Mouse (Mus musculus): ENCODE measurements around the gene Gm37240. TPM values are rescaled to one million over a fixed set of nuclear protein-coding genes. Genes with fewer than 3 reads are reported as not detected.
A peak's percentile ranks its signal among the peaks of the same experiment; 100 is the strongest.

Gene Gm37240
- polyA plus RNA-seq, 1 experiment from 2014 or later = 1.1 TPM

DNA sequence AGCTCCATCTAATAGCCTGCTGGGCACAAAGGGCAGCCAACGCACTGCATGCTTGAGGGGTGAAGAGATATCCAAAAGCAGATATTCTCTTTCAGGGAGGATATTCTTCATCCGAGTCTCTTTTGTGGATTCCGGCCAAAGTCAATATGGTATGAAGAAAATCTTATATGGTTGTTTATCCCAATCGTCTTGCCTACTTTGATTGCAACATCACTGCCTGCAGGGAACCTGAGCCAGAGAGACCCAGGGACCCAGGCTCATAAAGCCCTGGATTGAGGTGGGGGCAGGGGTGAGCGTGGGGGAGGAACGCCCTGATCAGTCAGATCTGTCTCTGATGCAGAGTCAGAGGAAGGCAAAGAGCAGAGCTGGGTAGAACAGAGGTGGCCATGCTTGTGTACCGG lies 122.4 kb downstream of the Gm37240 start:
- peak; percentile 32; the same call in 1 of the 2 replicates for ATAC-seq
- Histone ChIP-seq H3K27me3 (replicated peaks; ENCODE audit: control insufficient read depth, insufficient read depth, low read length) (no peaks in the 10 kb centered on the region), H3K27ac (ENCODE audit: low read depth, low read length) (peak overlapping the region; percentile 44; the same call in 1 of the 2 replicates), H3K9me3 (replicated peaks; ENCODE audit: control insufficient read depth, low read length) (no peaks in the 10 kb centered on the region), H3K36me3 (ENCODE audit: control insufficient read depth, insufficient read depth, low read length) (no peaks in the 10 kb centered on the region), H3K4me1 (ENCODE audit: control insufficient read depth, insufficient read depth, low read length) (peaks cover 11% of the 10 kb centered on the region; the same call in 1 of the 2 replicates), H3K9ac (ENCODE audit: low read length) (no peak overlapping the region), H3K4me2 (ENCODE audit: low read length) (peak overlapping the region; percentile 32), H3K4me3 (ENCODE audit: low read depth, low read length) (no peak overlapping the region)
- 29% methylated on average over 7 of the region's 7 CpGs for WGBS
- DNase-seq (ENCODE audit: low spot score) = no peak

DNA sequence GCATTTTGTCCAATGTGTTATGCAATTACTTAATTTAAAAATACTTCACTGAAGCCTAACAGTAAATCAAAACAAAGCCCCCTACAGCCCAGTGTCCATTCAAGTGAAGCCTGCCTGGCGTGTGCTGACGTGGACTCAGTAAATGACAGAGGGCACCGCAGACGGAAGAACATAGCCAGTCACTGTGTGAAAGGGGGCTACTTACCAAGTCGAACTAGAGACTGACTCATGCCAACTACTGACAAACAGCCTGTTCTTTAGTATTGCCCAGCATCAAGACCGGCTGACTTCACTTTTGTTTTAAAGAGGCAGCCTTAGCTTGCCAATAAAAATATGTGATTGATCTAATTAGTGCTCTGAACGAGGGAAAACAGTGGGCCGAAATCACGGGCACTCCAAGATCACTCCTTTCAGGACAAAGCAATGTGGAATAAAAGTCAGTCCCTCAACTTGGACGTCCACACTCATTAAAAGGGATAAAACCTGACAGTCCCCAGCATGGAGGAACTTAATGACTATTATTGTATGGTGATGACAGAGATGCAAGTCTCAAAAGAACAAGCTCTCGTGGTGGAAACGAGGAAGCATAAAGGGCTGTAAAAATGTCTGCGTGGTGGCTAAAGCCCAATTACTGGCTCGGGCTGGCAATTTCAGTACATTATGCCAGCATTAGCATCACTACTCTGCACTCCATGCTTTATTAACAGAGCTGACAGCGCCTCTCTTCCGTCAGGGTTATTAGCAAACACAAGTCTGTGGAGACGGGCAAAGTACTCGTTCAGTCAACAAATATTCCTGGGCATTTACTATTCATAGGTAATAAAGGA lies 123.1 kb downstream of the Gm37240 start:
- no peak overlapping the region for H3K9ac ChIP-seq (ENCODE audit: low read length)
- H3K36me3 ChIP-seq (ENCODE audit: control insufficient read depth, insufficient read depth, low read length) = no peaks in the 10 kb centered on the region
- no peaks in the 10 kb centered on the region for H3K27me3 ChIP-seq (replicated peaks; ENCODE audit: control insufficient read depth, insufficient read depth, low read length)
- no peaks in the 10 kb centered on the region for H3K9me3 ChIP-seq (replicated peaks; ENCODE audit: control insufficient read depth, low read length)
- peak overlapping the region; percentile 44; the same call in 1 of the 2 replicates for H3K27ac ChIP-seq (ENCODE audit: low read depth, low read length)
- DNase-seq (ENCODE audit: low spot score) = peak; percentile 85
- peak; percentile 90 for ATAC-seq
- WGBS = 4% methylated on average over 18 of the region's 18 CpGs
- H3K4me3 ChIP-seq (ENCODE audit: low read depth, low read length) = no peak overlapping the region
- peaks cover 11% of the 10 kb centered on the region; the same call in 1 of the 2 replicates for H3K4me1 ChIP-seq (ENCODE audit: control insufficient read depth, insufficient read depth, low read length)
- peak overlapping the region; percentile 32 for H3K4me2 ChIP-seq (ENCODE audit: low read length)

DNA sequence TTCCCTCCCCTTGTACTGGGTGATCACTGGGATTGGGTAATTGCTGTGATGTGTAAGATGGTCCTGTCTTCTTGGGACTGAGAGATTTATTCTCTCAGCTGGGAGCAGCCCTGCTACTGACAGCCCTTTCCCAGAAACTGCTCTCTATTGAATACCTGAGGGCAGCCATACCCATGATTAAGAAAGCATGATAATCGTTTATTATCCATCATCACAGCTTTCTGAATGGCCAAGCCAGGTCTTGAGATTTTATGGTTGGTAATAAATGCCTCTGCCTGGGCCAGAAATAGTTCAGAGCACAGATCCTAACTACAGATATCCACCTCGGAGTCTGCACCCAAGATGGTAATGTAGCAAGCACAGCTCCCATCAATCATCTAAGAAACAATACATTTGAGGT lies 129.4 kb downstream of the Gm37240 start:
- no peaks in the 10 kb centered on the region for H3K27me3 ChIP-seq (replicated peaks; ENCODE audit: control insufficient read depth, insufficient read depth, low read length)
- H3K36me3 ChIP-seq (ENCODE audit: control insufficient read depth, insufficient read depth, low read length) = no peaks in the 10 kb centered on the region
- 85% methylated on average over 2 of the region's 2 CpGs for WGBS
- no peak for DNase-seq (ENCODE audit: low spot score)
- no peak overlapping the region for H3K27ac ChIP-seq (ENCODE audit: low read depth, low read length)
- H3K9ac ChIP-seq (ENCODE audit: low read length) = no peak overlapping the region
- H3K4me1 ChIP-seq (ENCODE audit: control insufficient read depth, insufficient read depth, low read length) = peaks cover 2% of the 10 kb centered on the region; the same call in 1 of the 2 replicates
- H3K4me2 ChIP-seq (ENCODE audit: low read length) = no peak overlapping the region
- H3K4me3 ChIP-seq (ENCODE audit: low read depth, low read length) = no peak overlapping the region
- ATAC-seq = no peak
- H3K9me3 ChIP-seq (replicated peaks; ENCODE audit: control insufficient read depth, low read length) = no peaks in the 10 kb centered on the region

DNA sequence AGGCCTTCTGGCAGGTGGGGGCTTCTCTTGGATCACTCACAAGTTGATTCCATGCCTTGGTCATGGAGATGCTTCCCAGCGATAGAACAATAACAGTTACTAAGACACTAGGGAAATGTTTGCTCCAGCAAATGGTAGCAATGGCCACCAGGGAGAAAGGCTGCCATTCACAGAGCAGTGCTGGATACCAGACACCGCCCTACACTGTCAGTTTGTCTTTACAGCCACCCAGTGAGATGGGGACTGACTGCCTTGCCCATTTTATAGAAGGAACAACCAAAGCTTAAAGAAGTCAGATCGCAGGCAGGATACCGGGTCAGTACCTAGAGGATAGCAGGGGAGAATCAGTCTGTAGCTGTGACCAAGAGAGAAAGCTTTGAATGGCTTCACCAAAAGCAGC lies 129.9 kb downstream of the Gm37240 start:
- Histone ChIP-seq H3K4me1 (ENCODE audit: control insufficient read depth, insufficient read depth, low read length) (peaks cover 4% of the 10 kb centered on the region; the same call in 1 of the 2 replicates), H3K36me3 (ENCODE audit: control insufficient read depth, insufficient read depth, low read length) (no peaks in the 10 kb centered on the region), H3K9me3 (replicated peaks; ENCODE audit: control insufficient read depth, low read length) (no peaks in the 10 kb centered on the region), H3K27ac (ENCODE audit: low read depth, low read length) (no peak overlapping the region), H3K27me3 (replicated peaks; ENCODE audit: control insufficient read depth, insufficient read depth, low read length) (no peaks in the 10 kb centered on the region), H3K4me2 (ENCODE audit: low read length) (no peak overlapping the region), H3K9ac (ENCODE audit: low read length) (no peak overlapping the region), H3K4me3 (ENCODE audit: low read depth, low read length) (no peak overlapping the region)
- 90% methylated on average over 4 of the region's 4 CpGs for WGBS
- DNase-seq (ENCODE audit: low spot score) = no peak
- ATAC-seq = no peak

DNA sequence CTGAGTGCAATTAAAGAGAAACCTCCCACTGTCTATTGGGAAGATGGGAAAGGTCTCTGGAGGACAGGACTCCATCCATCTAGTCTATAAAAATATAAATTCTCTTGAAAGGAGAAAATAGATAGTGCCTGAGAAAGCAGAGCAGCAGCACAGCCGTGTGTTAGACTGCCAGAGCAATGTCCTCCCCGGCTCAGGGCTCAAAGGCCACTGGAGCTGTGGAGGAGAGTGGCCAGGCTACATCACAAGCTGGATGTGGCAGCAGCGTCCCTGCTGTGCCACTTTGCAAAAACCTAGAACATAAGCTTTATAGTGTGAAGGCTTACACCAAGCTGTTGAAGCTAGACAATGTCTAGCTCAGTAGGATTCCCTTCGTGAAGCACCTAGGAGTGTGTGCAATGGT lies 138.0 kb downstream of the Gm37240 start:
- Histone ChIP-seq H3K27ac (ENCODE audit: low read depth, low read length) (no peak overlapping the region), H3K4me1 (ENCODE audit: control insufficient read depth, insufficient read depth, low read length) (peaks cover 4% of the 10 kb centered on the region; the same call in 1 of the 2 replicates), H3K4me3 (ENCODE audit: low read depth, low read length) (no peak overlapping the region), H3K27me3 (replicated peaks; ENCODE audit: control insufficient read depth, insufficient read depth, low read length) (no peaks in the 10 kb centered on the region), H3K36me3 (ENCODE audit: control insufficient read depth, insufficient read depth, low read length) (no peaks in the 10 kb centered on the region), H3K9ac (ENCODE audit: low read length) (no peak overlapping the region), H3K9me3 (replicated peaks; ENCODE audit: control insufficient read depth, low read length) (no peaks in the 10 kb centered on the region), H3K4me2 (ENCODE audit: low read length) (no peak overlapping the region)
- 44% methylated on average over 4 of the region's 4 CpGs for WGBS
- no peak for DNase-seq (ENCODE audit: low spot score)
- no peak for ATAC-seq

DNA sequence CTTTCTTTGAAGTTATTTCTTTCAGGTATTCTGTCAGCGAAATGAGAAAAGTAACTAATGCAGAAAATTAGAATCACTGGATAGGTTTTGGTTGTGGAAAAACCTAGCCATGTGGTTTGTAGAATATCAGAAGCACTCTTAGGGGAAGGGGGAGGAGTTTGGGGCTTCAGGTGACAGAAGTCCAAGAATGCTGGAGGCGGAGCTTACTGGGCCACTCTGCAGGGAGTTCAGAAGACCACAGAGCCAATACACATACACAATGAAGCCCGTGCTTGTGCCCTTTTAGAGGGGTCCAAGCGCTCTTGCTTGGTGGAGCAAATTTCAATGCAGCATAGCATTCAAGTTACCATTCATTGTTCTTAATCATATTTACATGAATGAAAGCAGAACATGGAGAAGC lies 138.5 kb downstream of the Gm37240 start:
- H3K36me3 ChIP-seq (ENCODE audit: control insufficient read depth, insufficient read depth, low read length) = no peaks in the 10 kb centered on the region
- ATAC-seq (no peak), DNase-seq (ENCODE audit: low spot score) (no peak)
- H3K4me1 ChIP-seq (ENCODE audit: control insufficient read depth, insufficient read depth, low read length) = peaks cover 4% of the 10 kb centered on the region; the same call in 1 of the 2 replicates
- no peaks in the 10 kb centered on the region for H3K9me3 ChIP-seq (replicated peaks; ENCODE audit: control insufficient read depth, low read length)
- H3K9ac ChIP-seq (ENCODE audit: low read length) = no peak overlapping the region
- H3K4me3 ChIP-seq (ENCODE audit: low read depth, low read length) = no peak overlapping the region
- H3K27me3 ChIP-seq (replicated peaks; ENCODE audit: control insufficient read depth, insufficient read depth, low read length) = no peaks in the 10 kb centered on the region
- 18% methylated on average over 4 of the region's 4 CpGs for WGBS
- H3K4me2 ChIP-seq (ENCODE audit: low read length) = no peak overlapping the region
- no peak overlapping the region for H3K27ac ChIP-seq (ENCODE audit: low read depth, low read length)

DNA sequence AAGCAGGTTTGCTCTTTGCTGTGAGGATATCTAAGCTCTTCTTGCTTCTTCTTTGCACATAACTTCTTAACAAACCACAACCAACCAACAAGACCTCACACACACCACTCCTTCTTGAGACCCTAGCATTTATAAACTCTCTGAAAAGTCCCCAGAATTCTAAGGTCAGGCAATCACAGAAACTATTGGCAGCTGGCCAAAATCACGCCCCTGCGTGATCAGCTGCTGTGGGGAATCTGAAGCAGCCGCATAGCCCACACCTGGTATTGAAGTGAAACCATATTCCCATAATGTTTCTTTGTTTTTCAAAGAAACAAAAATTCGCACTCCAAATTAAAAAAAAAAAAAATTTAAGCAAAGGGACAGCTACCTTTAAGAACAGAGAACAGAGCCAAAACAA lies 141.2 kb downstream of the Gm37240 start:
- no peaks in the 10 kb centered on the region for H3K27me3 ChIP-seq (replicated peaks; ENCODE audit: control insufficient read depth, insufficient read depth, low read length)
- H3K9ac ChIP-seq (ENCODE audit: low read length) = no peak overlapping the region
- H3K9me3 ChIP-seq (replicated peaks; ENCODE audit: control insufficient read depth, low read length) = no peaks in the 10 kb centered on the region
- no peak for DNase-seq (ENCODE audit: low spot score)
- ATAC-seq = no peak
- no peak overlapping the region for H3K4me2 ChIP-seq (ENCODE audit: low read length)
- 55% methylated on average over 4 of the region's 4 CpGs for WGBS
- H3K27ac ChIP-seq (ENCODE audit: low read depth, low read length) = no peak overlapping the region
- H3K4me1 ChIP-seq (ENCODE audit: control insufficient read depth, insufficient read depth, low read length) = no peaks in the 10 kb centered on the region
- H3K4me3 ChIP-seq (ENCODE audit: low read depth, low read length) = no peak overlapping the region
- H3K36me3 ChIP-seq (ENCODE audit: control insufficient read depth, insufficient read depth, low read length) = no peaks in the 10 kb centered on the region

DNA sequence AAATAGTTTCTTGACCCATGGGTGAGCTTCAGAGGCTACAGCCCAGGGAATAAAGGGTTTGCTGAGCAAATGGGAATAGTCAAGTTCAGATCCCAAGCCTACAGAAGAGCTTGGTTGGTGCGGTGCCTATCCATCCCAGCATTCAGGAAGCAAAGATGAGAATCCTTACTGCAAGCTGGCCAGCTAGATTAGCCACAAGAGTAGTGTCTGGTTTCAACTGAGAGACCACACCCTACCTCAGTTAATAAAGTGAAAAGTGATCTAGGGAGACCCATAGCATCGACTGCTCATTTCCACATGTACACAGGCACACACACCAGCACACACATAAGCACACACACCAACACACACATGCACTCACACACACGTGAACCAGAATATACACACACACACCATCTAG lies 145.6 kb downstream of the Gm37240 start:
- no peaks in the 10 kb centered on the region for H3K27me3 ChIP-seq (replicated peaks; ENCODE audit: control insufficient read depth, insufficient read depth, low read length)
- DNase-seq (ENCODE audit: low spot score) (no peak), ATAC-seq (no peak)
- H3K4me2 ChIP-seq (ENCODE audit: low read length) = no peak overlapping the region
- H3K4me3 ChIP-seq (ENCODE audit: low read depth, low read length) = no peak overlapping the region
- no peaks in the 10 kb centered on the region for H3K36me3 ChIP-seq (ENCODE audit: control insufficient read depth, insufficient read depth, low read length)
- no peak overlapping the region for H3K27ac ChIP-seq (ENCODE audit: low read depth, low read length)
- no peaks in the 10 kb centered on the region for H3K4me1 ChIP-seq (ENCODE audit: control insufficient read depth, insufficient read depth, low read length)
- no peaks in the 10 kb centered on the region for H3K9me3 ChIP-seq (replicated peaks; ENCODE audit: control insufficient read depth, low read length)
- WGBS = 93% methylated on average over 3 of the region's 3 CpGs
- H3K9ac ChIP-seq (ENCODE audit: low read length) = no peak overlapping the region

DNA sequence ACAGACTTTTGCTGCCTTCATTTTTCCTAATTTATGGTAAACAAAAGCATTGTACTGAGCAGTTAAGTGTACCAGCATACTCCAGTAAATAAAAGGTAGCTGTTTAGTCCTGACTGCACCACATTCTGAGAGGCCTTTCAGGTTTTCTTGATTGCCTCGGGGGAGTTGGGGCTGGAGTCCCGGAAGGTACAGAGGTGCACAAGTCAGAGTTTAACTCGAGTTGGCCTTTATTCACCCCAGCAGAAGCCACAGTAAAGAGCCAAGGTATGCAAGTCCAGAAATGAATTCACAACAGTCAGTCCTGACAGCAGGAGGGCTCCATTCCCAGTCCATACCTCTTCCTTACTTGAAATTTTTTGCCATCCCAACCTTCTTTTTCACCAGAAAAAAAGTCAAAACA lies 148.7 kb downstream of the Gm37240 start:
- ATAC-seq = no peak
- H3K36me3 ChIP-seq (ENCODE audit: control insufficient read depth, insufficient read depth, low read length) = no peaks in the 10 kb centered on the region
- H3K9ac ChIP-seq (ENCODE audit: low read length) = no peak overlapping the region
- no peak overlapping the region for H3K27ac ChIP-seq (ENCODE audit: low read depth, low read length)
- no peak for DNase-seq (ENCODE audit: low spot score)
- no peaks in the 10 kb centered on the region for H3K4me1 ChIP-seq (ENCODE audit: control insufficient read depth, insufficient read depth, low read length)
- no peak overlapping the region for H3K4me2 ChIP-seq (ENCODE audit: low read length)
- WGBS = 83% methylated on average over 3 of the region's 3 CpGs
- no peaks in the 10 kb centered on the region for H3K9me3 ChIP-seq (replicated peaks; ENCODE audit: control insufficient read depth, low read length)
- no peak overlapping the region for H3K4me3 ChIP-seq (ENCODE audit: low read depth, low read length)
- H3K27me3 ChIP-seq (replicated peaks; ENCODE audit: control insufficient read depth, insufficient read depth, low read length) = no peaks in the 10 kb centered on the region
